Mouse (Mus musculus): ENCODE data around the gene Slc25a21. TPM values are rescaled to one million over a fixed set of nuclear protein-coding genes. Genes with fewer than 3 reads are reported as not detected.

The Slc25a21 gene
- polyA plus RNA-seq, 1 experiment from 2014 or later: 1.2 TPM

GRCm38 (mm10) chr12:57016845-57017244 is 180.4 kb downstream of the Slc25a21 start:
- 85% methylated on average over 3 of the region's 3 CpGs for WGBS
- no peaks in the 10 kb centered on the region for H3K27me3 ChIP-seq (ENCODE audit: control insufficient read depth, insufficient read depth, low read length)
- no peak overlapping the region for H3K4me2 ChIP-seq (replicated peaks; ENCODE audit: low read depth, low read length)
- no peaks in the 10 kb centered on the region for H3K9me3 ChIP-seq (ENCODE audit: control insufficient read depth, low read length)
- H3K27ac ChIP-seq (ENCODE audit: low read depth, low read length): no peak overlapping the region
- DNase-seq (ENCODE audit: low spot score) (no peak), ATAC-seq (ENCODE audit: low FRiP score) (no peak)
- no peaks in the 10 kb centered on the region for H3K4me1 ChIP-seq (replicated peaks; ENCODE audit: control insufficient read depth, insufficient read depth, low read length)
- no peak overlapping the region for H3K9ac ChIP-seq (ENCODE audit: low read depth, low read length)
- no peak overlapping the region for H3K4me3 ChIP-seq (ENCODE audit: low read depth, low read length)
- H3K36me3 ChIP-seq (ENCODE audit: control insufficient read depth, insufficient read depth, low read length): no peaks in the 10 kb centered on the region

GRCm38 (mm10) chr12:57016324-57016723 is 180.9 kb downstream of the Slc25a21 start:
- ATAC-seq (ENCODE audit: low FRiP score) (no peak), DNase-seq (ENCODE audit: low spot score) (no peak)
- Histone ChIP-seq H3K27ac (ENCODE audit: low read depth, low read length) (no peak overlapping the region), H3K4me3 (ENCODE audit: low read depth, low read length) (no peak overlapping the region), H3K4me1 (replicated peaks; ENCODE audit: control insufficient read depth, insufficient read depth, low read length) (no peaks in the 10 kb centered on the region), H3K9ac (ENCODE audit: low read depth, low read length) (no peak overlapping the region), H3K36me3 (ENCODE audit: control insufficient read depth, insufficient read depth, low read length) (no peaks in the 10 kb centered on the region), H3K27me3 (ENCODE audit: control insufficient read depth, insufficient read depth, low read length) (no peaks in the 10 kb centered on the region), H3K4me2 (replicated peaks; ENCODE audit: low read depth, low read length) (no peak overlapping the region), H3K9me3 (ENCODE audit: control insufficient read depth, low read length) (no peaks in the 10 kb centered on the region)
- 68% methylated on average over 3 of the region's 3 CpGs for WGBS

GRCm38 (mm10) chr12:57009010-57009409 is 188.3 kb downstream of the Slc25a21 start:
- DNase-seq (ENCODE audit: low spot score) (peak; percentile 27), ATAC-seq (ENCODE audit: low FRiP score) (no peak)
- no peak overlapping the region for H3K27ac ChIP-seq (ENCODE audit: low read depth, low read length)
- no peak overlapping the region for H3K4me2 ChIP-seq (replicated peaks; ENCODE audit: low read depth, low read length)
- H3K9me3 ChIP-seq (ENCODE audit: control insufficient read depth, low read length): no peaks in the 10 kb centered on the region
- no peaks in the 10 kb centered on the region for H3K36me3 ChIP-seq (ENCODE audit: control insufficient read depth, insufficient read depth, low read length)
- WGBS: 34% methylated on average over 11 of the region's 11 CpGs
- H3K27me3 ChIP-seq (ENCODE audit: control insufficient read depth, insufficient read depth, low read length): no peaks in the 10 kb centered on the region
- no peak overlapping the region for H3K4me3 ChIP-seq (ENCODE audit: low read depth, low read length)
- H3K9ac ChIP-seq (ENCODE audit: low read depth, low read length): no peak overlapping the region
- H3K4me1 ChIP-seq (replicated peaks; ENCODE audit: control insufficient read depth, insufficient read depth, low read length): no peaks in the 10 kb centered on the region

- Histone ChIP-seq H3K27me3 (ENCODE audit: control insufficient read depth, insufficient read depth, low read length) (no peaks in the 10 kb centered on the region), H3K4me3 (ENCODE audit: low read depth, low read length) (no peak overlapping the region), H3K4me1 (replicated peaks; ENCODE audit: control insufficient read depth, insufficient read depth, low read length) (no peaks in the 10 kb centered on the region), H3K27ac (ENCODE audit: low read depth, low read length) (no peak overlapping the region), H3K9me3 (ENCODE audit: control insufficient read depth, low read length) (no peaks in the 10 kb centered on the region), H3K4me2 (replicated peaks; ENCODE audit: low read depth, low read length) (no peak overlapping the region), H3K36me3 (ENCODE audit: control insufficient read depth, insufficient read depth, low read length) (no peaks in the 10 kb centered on the region), H3K9ac (ENCODE audit: low read depth, low read length) (no peak overlapping the region)
- ATAC-seq (ENCODE audit: low FRiP score) (no peak), DNase-seq (ENCODE audit: low spot score) (peak; percentile 82)
- WGBS: 8% methylated on average over 5 of the region's 5 CpGs
Observed at GRCm38 (mm10) chr12:56986049-56986448, 211.2 kb downstream of the Slc25a21 start.

- Histone ChIP-seq H3K9ac (ENCODE audit: low read depth, low read length) (no peak overlapping the region), H3K9me3 (ENCODE audit: control insufficient read depth, low read length) (no peaks in the 10 kb centered on the region), H3K27me3 (ENCODE audit: control insufficient read depth, insufficient read depth, low read length) (no peaks in the 10 kb centered on the region), H3K4me3 (ENCODE audit: low read depth, low read length) (no peak overlapping the region), H3K27ac (ENCODE audit: low read depth, low read length) (no peak overlapping the region), H3K36me3 (ENCODE audit: control insufficient read depth, insufficient read depth, low read length) (no peaks in the 10 kb centered on the region), H3K4me2 (replicated peaks; ENCODE audit: low read depth, low read length) (no peak overlapping the region), H3K4me1 (replicated peaks; ENCODE audit: control insufficient read depth, insufficient read depth, low read length) (no peaks in the 10 kb centered on the region)
- DNase-seq (ENCODE audit: low spot score) (no peak), ATAC-seq (ENCODE audit: low FRiP score) (no peak)
- 69% methylated on average over 17 of the region's 18 CpGs for WGBS
Observed at GRCm38 (mm10) chr12:56982066-56982626, 215.1 kb downstream of the Slc25a21 start.

- no peaks in the 10 kb centered on the region for H3K36me3 ChIP-seq (ENCODE audit: control insufficient read depth, insufficient read depth, low read length)
- DNase-seq (ENCODE audit: low spot score): no peak
- no peaks in the 10 kb centered on the region for H3K9me3 ChIP-seq (ENCODE audit: control insufficient read depth, low read length)
- H3K27me3 ChIP-seq (ENCODE audit: control insufficient read depth, insufficient read depth, low read length): no peaks in the 10 kb centered on the region
- no peak for ATAC-seq (ENCODE audit: low FRiP score)
- no peak overlapping the region for H3K27ac ChIP-seq (ENCODE audit: low read depth, low read length)
- H3K4me2 ChIP-seq (replicated peaks; ENCODE audit: low read depth, low read length): no peak overlapping the region
- H3K4me3 ChIP-seq (ENCODE audit: low read depth, low read length): no peak overlapping the region
- WGBS: 86% methylated on average over 6 of the region's 6 CpGs
- H3K9ac ChIP-seq (ENCODE audit: low read depth, low read length): no peak overlapping the region
- no peaks in the 10 kb centered on the region for H3K4me1 ChIP-seq (replicated peaks; ENCODE audit: control insufficient read depth, insufficient read depth, low read length)
Observed at GRCm38 (mm10) chr12:56975256-56975655, 222.0 kb downstream of the Slc25a21 start.

- Histone ChIP-seq H3K36me3 (ENCODE audit: control insufficient read depth, insufficient read depth, low read length) (no peaks in the 10 kb centered on the region), H3K4me3 (ENCODE audit: low read depth, low read length) (no peak overlapping the region), H3K27me3 (ENCODE audit: control insufficient read depth, insufficient read depth, low read length) (no peaks in the 10 kb centered on the region; the same call in 1 of the 2 replicates), H3K9me3 (ENCODE audit: control insufficient read depth, low read length) (no peaks in the 10 kb centered on the region), H3K4me1 (replicated peaks; ENCODE audit: control insufficient read depth, insufficient read depth, low read length) (no peaks in the 10 kb centered on the region), H3K9ac (ENCODE audit: low read depth, low read length) (no peak overlapping the region), H3K27ac (ENCODE audit: low read depth, low read length) (no peak overlapping the region), H3K4me2 (replicated peaks; ENCODE audit: low read depth, low read length) (no peak overlapping the region)
- no peak for DNase-seq (ENCODE audit: low spot score)
- no peak for ATAC-seq (ENCODE audit: low FRiP score)
- 59% methylated on average over 4 of the region's 4 CpGs for WGBS
Observed at GRCm38 (mm10) chr12:56963236-56963635, 234.0 kb downstream of the Slc25a21 start.

- Histone ChIP-seq H3K27ac (ENCODE audit: low read depth, low read length) (no peak overlapping the region), H3K9me3 (ENCODE audit: control insufficient read depth, low read length) (no peaks in the 10 kb centered on the region), H3K27me3 (ENCODE audit: control insufficient read depth, insufficient read depth, low read length) (no peaks in the 10 kb centered on the region; the same call in 1 of the 2 replicates), H3K4me2 (replicated peaks; ENCODE audit: low read depth, low read length) (no peak overlapping the region), H3K4me3 (ENCODE audit: low read depth, low read length) (no peak overlapping the region), H3K9ac (ENCODE audit: low read depth, low read length) (no peak overlapping the region), H3K4me1 (replicated peaks; ENCODE audit: control insufficient read depth, insufficient read depth, low read length) (no peaks in the 10 kb centered on the region), H3K36me3 (ENCODE audit: control insufficient read depth, insufficient read depth, low read length) (no peaks in the 10 kb centered on the region)
- WGBS: 8% methylated on average over 9 of the region's 9 CpGs
- no peak for DNase-seq (ENCODE audit: low spot score)
- ATAC-seq (ENCODE audit: low FRiP score): peak; percentile 30; the same call in 1 of the 2 replicates
Observed at GRCm38 (mm10) chr12:56959230-56960051, 237.8 kb downstream of the Slc25a21 start.

GRCm38 (mm10) chr12:56958244-56958643 is 239.0 kb downstream of the Slc25a21 start:
- Histone ChIP-seq H3K4me1 (replicated peaks; ENCODE audit: control insufficient read depth, insufficient read depth, low read length) (no peaks in the 10 kb centered on the region), H3K36me3 (ENCODE audit: control insufficient read depth, insufficient read depth, low read length) (no peaks in the 10 kb centered on the region), H3K9ac (ENCODE audit: low read depth, low read length) (no peak overlapping the region), H3K4me3 (ENCODE audit: low read depth, low read length) (no peak overlapping the region), H3K9me3 (ENCODE audit: control insufficient read depth, low read length) (no peaks in the 10 kb centered on the region), H3K4me2 (replicated peaks; ENCODE audit: low read depth, low read length) (no peak overlapping the region), H3K27ac (ENCODE audit: low read depth, low read length) (no peak overlapping the region), H3K27me3 (ENCODE audit: control insufficient read depth, insufficient read depth, low read length) (no peaks in the 10 kb centered on the region; the same call in 1 of the 2 replicates)
- ATAC-seq (ENCODE audit: low FRiP score) (no peak), DNase-seq (ENCODE audit: low spot score) (no peak)
- 43% methylated on average over 11 of the region's 11 CpGs for WGBS

All from hindbrain, embryonic 11.5 days (tissue).